Mouse (Mus musculus) testis, adult 2 months (tissue): ENCODE measurements around the gene Cacna2d1.

Experiments used
- CTCF ChIP-seq: fragments of 200-500 bp; IDR thresholded peaks from 2 replicates; pipeline ENCODE4 v1.5.1; 2012; ENCODE audit warnings: low read depth, mild to moderate bottlenecking, inconsistent platforms, low read length, moderate library complexity; ENCODE audit not compliant: control insufficient read depth, insufficient read depth, insufficient replicate concordance
- POLR2A ChIP-seq: fragments of 200-500 bp; IDR thresholded peaks from 2 replicates; pipeline ENCODE4 v1.6.1; 2012; ENCODE audit warnings: low read depth, mild to moderate bottlenecking, inconsistent platforms, low read length, moderate library complexity; ENCODE audit not compliant: control insufficient read depth

DNA sequence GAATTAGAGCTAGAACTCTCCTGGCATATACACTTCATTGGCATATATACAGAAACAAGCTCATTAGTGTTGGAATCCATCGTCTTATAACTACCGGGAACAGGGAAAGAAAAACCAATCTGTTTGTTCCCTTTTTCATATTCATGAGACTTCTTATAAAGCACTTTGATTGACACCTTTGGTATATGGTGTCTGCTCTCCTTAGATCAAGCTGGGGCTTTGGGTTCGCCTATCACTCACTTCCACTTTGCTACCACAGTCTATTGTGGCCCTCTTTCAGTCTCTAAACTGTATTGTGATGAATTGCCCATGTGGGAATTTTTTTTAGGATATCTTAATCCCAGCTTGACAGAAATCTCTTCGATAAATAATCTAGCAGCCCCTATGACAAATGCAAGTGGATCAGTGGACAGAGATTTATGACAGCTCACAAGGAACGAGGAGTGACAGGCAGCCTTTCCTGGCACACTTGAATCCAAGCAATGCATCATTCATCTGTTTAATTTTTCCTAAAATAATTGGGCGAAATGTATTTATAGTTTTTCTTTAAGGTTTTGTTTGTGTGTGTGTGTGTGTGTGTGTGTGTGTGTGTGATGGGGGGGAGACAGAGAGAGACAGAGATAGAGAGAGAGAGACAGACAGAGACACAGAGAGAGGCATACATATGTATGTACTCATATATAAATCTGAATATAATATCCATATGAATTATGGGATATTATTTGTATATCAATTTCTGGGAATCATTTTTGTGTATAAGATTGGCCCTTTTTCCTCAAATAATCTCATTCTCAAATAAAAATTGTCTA lies 200.0 kb downstream of the Cacna2d1 start:
- no peak for TF ChIP-seq CTCF
- no peak for TF ChIP-seq POLR2A
